Mouse (Mus musculus): Measurements from ENCODE around the gene Egfl7. TPM values are rescaled to one million over a fixed set of nuclear protein-coding genes. Genes with fewer than 3 reads are reported as not detected.
A peak's percentile ranks its signal among the peaks of the same experiment; 100 is the strongest.

Gene Egfl7
- polyA plus RNA-seq, 1 experiment from 2014 or later: 371 TPM

MicroRNAs within 50 kb of the gene (microRNA counts, 519-probe panel; counts per million panel counts)
- microRNA mmu-miR-126-3p: 5,266 counts per million, percentile 97 among the panel's probes with 10 or more counts
- 4,500 counts per million, percentile 91 among the panel's probes with 10 or more counts for microRNA mmu-miR-126-5p

Small RNAs within 50 kb of the gene (microRNA-seq; reads per million reads assigned to microRNA genes)
- gene Mir126a (2.8 reads per million, percentile 7 among the genes with 10 or more reads in this experiment), gene Mir126b (not detected)

Other genes with a start within 250 kb of the Egfl7 start
- gene Dnlz, start 227.9 kb upstream of the Egfl7 start, polyA plus RNA-seq (2015; fragmentation: Nextera tagmentation; extraction: Ambion mirVana): 22.8 and 24.7 TPM in 2 replicates
- gene Card9, start 219.1 kb upstream of the Egfl7 start, polyA plus RNA-seq (2015; fragmentation: Nextera tagmentation; extraction: Ambion mirVana): 4.2 and 4.4 TPM in 2 replicates
- 25.3 and 25.6 TPM in 2 replicates for gene Snapc4, start 199.4 kb upstream of the Egfl7 start, polyA plus RNA-seq (2015; fragmentation: Nextera tagmentation; extraction: Ambion mirVana)
- gene Entr1, start 190.7 kb upstream of the Egfl7 start, polyA plus RNA-seq (2015; fragmentation: Nextera tagmentation; extraction: Ambion mirVana): 112 and 117 TPM in 2 replicates
- 94.7 and 98.6 TPM in 2 replicates for gene Pmpca, start 190.7 kb upstream of the Egfl7 start, polyA plus RNA-seq (2015; fragmentation: Nextera tagmentation; extraction: Ambion mirVana)
- gene Inpp5e, start 170.8 kb upstream of the Egfl7 start, polyA plus RNA-seq (2015; fragmentation: Nextera tagmentation; extraction: Ambion mirVana): 18.7 and 22.1 TPM in 2 replicates
- 21.8 and 23.2 TPM in 2 replicates for gene Sec16a, start 134.8 kb upstream of the Egfl7 start, polyA plus RNA-seq (2015; fragmentation: Nextera tagmentation; extraction: Ambion mirVana)
- gene Notch1, start 63.4 kb upstream of the Egfl7 start, polyA plus RNA-seq (2015; fragmentation: Nextera tagmentation; extraction: Ambion mirVana): 20.5 and 22.0 TPM in 2 replicates
- gene Gm20532, start 6.6 kb downstream of the Egfl7 start, polyA plus RNA-seq (2015; fragmentation: Nextera tagmentation; extraction: Ambion mirVana): not detected in 2 replicates
- gene Agpat2, start 24.4 kb downstream of the Egfl7 start, polyA plus RNA-seq (2015; fragmentation: Nextera tagmentation; extraction: Ambion mirVana): 43.0 and 44.8 TPM in 2 replicates
- gene Fam69b, start 48.4 kb downstream of the Egfl7 start, polyA plus RNA-seq (2015; fragmentation: Nextera tagmentation; extraction: Ambion mirVana): 16.5 and 17.1 TPM in 2 replicates
- not detected in 2 replicates for gene Lcn4, start 91.3 kb downstream of the Egfl7 start, polyA plus RNA-seq (2015; fragmentation: Nextera tagmentation; extraction: Ambion mirVana)